Mouse (Mus musculus) embryo, embryonic 10.5 days (tissue): ENCODE data around the gene Cby3.
A peak's percentile ranks its signal among the peaks of the same experiment; 100 is the strongest.

Source experiments
- DNase-seq: peaks from one replicate; pipeline ENCODE4 v3.0.0-alpha.2; 2015; ENCODE audit warnings: low spot score

Gene Cby3

GRCm38 (mm10) chr11:50389011-50389410, 34.7 kb downstream of the Cby3 start:
- DNase-seq: no peak

GRCm38 (mm10) chr11:50389616-50390015, 35.4 kb downstream of the Cby3 start:
- no peak for DNase-seq

- no peak for DNase-seq
Observed at GRCm38 (mm10) chr11:50391272-50391960, 37.2 kb downstream of the Cby3 start.

- DNase-seq: no peak
Observed at GRCm38 (mm10) chr11:50393306-50393705, 39.0 kb downstream of the Cby3 start.

GRCm38 (mm10) chr11:50394731-50395130, 40.5 kb downstream of the Cby3 start:
- no peak for DNase-seq

- DNase-seq: no peak
Observed at GRCm38 (mm10) chr11:50396766-50397307, 42.6 kb downstream of the Cby3 start.

- no peak for DNase-seq
Observed at GRCm38 (mm10) chr11:50397316-50397715, 43.1 kb downstream of the Cby3 start.

- DNase-seq: no peak
Observed at GRCm38 (mm10) chr11:50398803-50399202, 44.5 kb downstream of the Cby3 start.

- DNase-seq: no peak
Observed at GRCm38 (mm10) chr11:50402481-50402880, 48.2 kb downstream of the Cby3 start.

- no peak for DNase-seq
Observed at GRCm38 (mm10) chr11:50403367-50404014, 49.2 kb downstream of the Cby3 start.

- DNase-seq: peak; percentile 44
Observed at GRCm38 (mm10) chr11:50407235-50407634, 53.0 kb downstream of the Cby3 start.
